Mouse (Mus musculus) lung, postnatal 0 days (tissue): ENCODE data around the gene Epb41l3. TPM values are rescaled to one million over a fixed set of nuclear protein-coding genes. Genes with fewer than 3 reads are reported as not detected.

ENCODE experiments used
- ATAC-seq: fragments of 200-750 bp; cut with Nextera tagmentation; 2 replicates; pipeline ENCODE4 v1.8.0; 2017; ENCODE audit warnings: moderate library complexity
- DNase-seq: peaks from one replicate; pipeline ENCODE4 v3.0.0-alpha.2; 2016; ENCODE audit warnings: low spot score
- H3K27ac ChIP-seq: fragments of 300-500 bp; sonication (generic); 2 replicates; pipeline ENCODE4 v1.5.1; 2014; ENCODE audit warnings: antibody characterized with exemption, mild to moderate bottlenecking, low read length, mixed read lengths
- H3K27me3 ChIP-seq: fragments of 300-500 bp; sonication (generic); replicated peaks from 2 replicates; pipeline ENCODE4 v1.6.1; 2014; ENCODE audit warnings: low read length, mixed read lengths; ENCODE audit not compliant: insufficient read depth
- H3K36me3 ChIP-seq: fragments of 300-500 bp; sonication (generic); 2 replicates; pipeline ENCODE4 v1.6.1; 2014; ENCODE audit warnings: low read length, mixed read lengths; ENCODE audit not compliant: insufficient read depth
- H3K4me1 ChIP-seq: fragments of 300-500 bp; sonication (generic); 2 replicates; pipeline ENCODE4 v1.6.1; 2014; ENCODE audit warnings: antibody characterized with exemption, low read depth, low read length, mixed read lengths; ENCODE audit not compliant: insufficient read depth
- H3K4me2 ChIP-seq: fragments of 300-500 bp; sonication (generic); replicated peaks from 2 replicates; pipeline ENCODE4 v1.6.1; 2014; ENCODE audit warnings: low read depth, mild to moderate bottlenecking, low read length, moderate library complexity, mixed read lengths
- H3K4me3 ChIP-seq: fragments of 300-500 bp; sonication (generic); 2 replicates; pipeline ENCODE4 v1.5.1; 2014; ENCODE audit warnings: low read depth, low read length
- H3K9ac ChIP-seq: fragments of 300-500 bp; sonication (generic); replicated peaks from 2 replicates; pipeline ENCODE4 v1.6.1; 2014; ENCODE audit warnings: low read depth, mild to moderate bottlenecking
- H3K9me3 ChIP-seq: fragments of 300-500 bp; sonication (generic); 2 replicates; pipeline ENCODE4 v1.6.1; 2016; ENCODE audit warnings: low read length, mixed read lengths
- CTCF ChIP-seq: IDR thresholded peaks from 2 replicates; pipeline ENCODE4 v1.5.1; 2016; ENCODE audit warnings: antibody characterized with exemption, mild to moderate bottlenecking
- EP300 ChIP-seq: IDR thresholded peaks from 2 replicates; pipeline ENCODE4 v1.6.1; 2016; ENCODE audit warnings: antibody characterized with exemption, mild to moderate bottlenecking, control low read depth
- WGBS: fragments of 180-500 bp; shearing (Covaris S2); extraction: QIAGEN DNeasy Blood & Tissue Kit; methylation state at CpG from one replicate; pipeline ENCODE4 v1.1.7; 2014; 5-methylcytosine and 5-hydroxymethylcytosine counted together
- polyA plus RNA-seq: library from polyadenylated mRNA; unstranded; fragments of >200 nt; fragmentation: Nextera tagmentation; extraction: Ambion mirVana; gene quantifications from 2 replicates; pipeline ENCODE4 v1.2.1, GENCODE M21; 2015

The Epb41l3 gene
- polyA plus RNA-seq, 1 experiment from 2014 or later = 10.0 TPM

- Histone ChIP-seq H3K9ac (no peak overlapping the region), H3K27ac (no peak overlapping the region), H3K4me3 (no peak overlapping the region), H3K4me1 (no peaks in the 10 kb centered on the region), H3K27me3 (no peaks in the 10 kb centered on the region), H3K9me3 (no peaks in the 10 kb centered on the region), H3K36me3 (no peaks in the 10 kb centered on the region), H3K4me2 (no peak overlapping the region)
- TF ChIP-seq EP300 = no peak
- TF ChIP-seq CTCF = no peak
- ATAC-seq (no peak), DNase-seq (no peak)
- 62% methylated on average over 15 of the region's 15 CpGs for WGBS
Observed at GRCm38 (mm10) chr17:69263810-69264565, 188.5 kb downstream of the Epb41l3 start.

- H3K36me3 ChIP-seq = no peaks in the 10 kb centered on the region
- no peaks in the 10 kb centered on the region for H3K27me3 ChIP-seq
- DNase-seq (no peak), ATAC-seq (no peak)
- no peaks in the 10 kb centered on the region for H3K9me3 ChIP-seq
- no peak overlapping the region for H3K4me2 ChIP-seq
- TF ChIP-seq EP300 = no peak
- no peak for TF ChIP-seq CTCF
- no peak overlapping the region for H3K4me3 ChIP-seq
- 29% methylated on average over 4 of the region's 4 CpGs for WGBS
- no peak overlapping the region for H3K9ac ChIP-seq
- no peaks in the 10 kb centered on the region for H3K4me1 ChIP-seq
- no peak overlapping the region for H3K27ac ChIP-seq
Observed at GRCm38 (mm10) chr17:69265171-69265570, 189.7 kb downstream of the Epb41l3 start.

- Histone ChIP-seq H3K9ac (no peak overlapping the region), H3K27me3 (no peaks in the 10 kb centered on the region), H3K9me3 (no peaks in the 10 kb centered on the region), H3K4me2 (no peak overlapping the region), H3K36me3 (no peaks in the 10 kb centered on the region), H3K4me1 (no peaks in the 10 kb centered on the region), H3K27ac (no peak overlapping the region), H3K4me3 (no peak overlapping the region)
- DNase-seq (peak; percentile 26), ATAC-seq (peak; percentile 63)
- TF ChIP-seq EP300 (no peak), CTCF (no peak)
- 31% methylated on average over 17 of the region's 17 CpGs for WGBS
Observed at GRCm38 (mm10) chr17:69265759-69266463, 190.4 kb downstream of the Epb41l3 start.

- Histone ChIP-seq H3K4me1 (no peaks in the 10 kb centered on the region), H3K27ac (no peak overlapping the region), H3K27me3 (no peaks in the 10 kb centered on the region), H3K4me3 (no peak overlapping the region), H3K9ac (no peak overlapping the region), H3K9me3 (no peaks in the 10 kb centered on the region), H3K4me2 (no peak overlapping the region), H3K36me3 (no peaks in the 10 kb centered on the region)
- TF ChIP-seq CTCF (no peak), EP300 (no peak)
- no peak for DNase-seq
- WGBS = 78% methylated on average over 5 of the region's 5 CpGs
- ATAC-seq = no peak
Observed at GRCm38 (mm10) chr17:69266936-69267335, 191.5 kb downstream of the Epb41l3 start.

GRCm38 (mm10) chr17:69267526-69267925 lies 192.0 kb downstream of the Epb41l3 start:
- no peak for TF ChIP-seq EP300
- TF ChIP-seq CTCF = no peak
- H3K4me1 ChIP-seq = no peaks in the 10 kb centered on the region
- no peak for DNase-seq
- WGBS = 44% methylated on average over 6 of the region's 6 CpGs
- H3K27me3 ChIP-seq = no peaks in the 10 kb centered on the region
- no peaks in the 10 kb centered on the region for H3K9me3 ChIP-seq
- no peaks in the 10 kb centered on the region for H3K36me3 ChIP-seq
- H3K27ac ChIP-seq = no peak overlapping the region
- ATAC-seq = no peak
- no peak overlapping the region for H3K4me2 ChIP-seq
- H3K4me3 ChIP-seq = no peak overlapping the region
- H3K9ac ChIP-seq = no peak overlapping the region

GRCm38 (mm10) chr17:69277362-69277761 lies 201.9 kb downstream of the Epb41l3 start:
- TF ChIP-seq EP300 (no peak), CTCF (no peak)
- 57% methylated on average over 5 of the region's 5 CpGs for WGBS
- Histone ChIP-seq H3K36me3 (no peaks in the 10 kb centered on the region), H3K4me1 (no peaks in the 10 kb centered on the region), H3K4me3 (no peak overlapping the region), H3K9ac (no peak overlapping the region), H3K27ac (no peak overlapping the region), H3K27me3 (no peaks in the 10 kb centered on the region), H3K4me2 (no peak overlapping the region), H3K9me3 (no peaks in the 10 kb centered on the region)
- DNase-seq = no peak
- ATAC-seq = no peak
